Mouse (Mus musculus) erythroblast, embryonic 14.5 days (primary cell): ENCODE results near the gene Zfp768.

Experiments
- GATA1 ChIP-seq: IDR thresholded peaks from 2 replicates; pipeline ENCODE4 v1.6.1; 2012; ENCODE audit warnings: low read length, inconsistent platforms, mixed read lengths
- TAL1 ChIP-seq: IDR thresholded peaks from 3 replicates; pipeline ENCODE4 v1.6.1; 2012; ENCODE audit warnings: low read length, inconsistent platforms, mixed read lengths

- TF ChIP-seq TAL1 (no peak), GATA1 (no peak)
Observed at GRCm38 (mm10) chr7:127343351-127344019, 1.9 kb downstream of the Zfp768 start.
